Mouse (Mus musculus) forebrain, embryonic 13.5 days (tissue): ENCODE measurements around the gene Abca14. TPM values are rescaled to one million over a fixed set of nuclear protein-coding genes. Genes with fewer than 3 reads are reported as not detected.

ENCODE experiments used
- ATAC-seq: fragments of 200-750 bp; cut with Nextera tagmentation; 2 replicates; pipeline ENCODE4 v1.8.0; 2017
- H3K27ac ChIP-seq: fragments of 300-500 bp; sonication (generic); 2 replicates; pipeline ENCODE4 v1.5.1; 2015; ENCODE audit warnings: inconsistent platforms, mild to moderate bottlenecking, moderate library complexity
- H3K27me3 ChIP-seq: fragments of 300-500 bp; sonication (generic); 2 replicates; pipeline ENCODE4 v1.6.1; 2015; ENCODE audit warnings: mild to moderate bottlenecking, inconsistent platforms
- H3K36me3 ChIP-seq: fragments of 300-500 bp; sonication (generic); 2 replicates; pipeline ENCODE4 v1.6.1; 2015; ENCODE audit warnings: mild to moderate bottlenecking, inconsistent platforms; ENCODE audit not compliant: poor library complexity, severe bottlenecking
- H3K4me1 ChIP-seq: fragments of 300-500 bp; sonication (generic); 2 replicates; pipeline ENCODE4 v1.6.1; 2015; ENCODE audit warnings: inconsistent platforms
- H3K4me2 ChIP-seq: fragments of 300-500 bp; sonication (generic); 2 replicates; pipeline ENCODE4 v1.6.1; 2015; ENCODE audit warnings: inconsistent platforms, mild to moderate bottlenecking, moderate library complexity
- H3K4me3 ChIP-seq: fragments of 300-500 bp; sonication (generic); 2 replicates; pipeline ENCODE4 v1.5.1; 2015; ENCODE audit warnings: mild to moderate bottlenecking, inconsistent platforms
- H3K9ac ChIP-seq: fragments of 300-500 bp; sonication (generic); 2 replicates; pipeline ENCODE4 v1.6.1; 2015; ENCODE audit warnings: mild to moderate bottlenecking, inconsistent platforms
- H3K9me3 ChIP-seq: fragments of 300-500 bp; sonication (generic); replicated peaks from 2 replicates; pipeline ENCODE4 v1.6.1; 2016; ENCODE audit warnings: inconsistent platforms
- WGBS: fragments of 180-500 bp; shearing (Covaris S2); methylation state at CpG from one replicate; pipeline ENCODE4 v1.1.7; 2015; 5-methylcytosine and 5-hydroxymethylcytosine counted together
- polyA plus RNA-seq: library from polyadenylated mRNA; unstranded; fragments of >200 nt; fragmentation: Nextera tagmentation; extraction: Ambion mirVana; gene quantifications from 2 replicates; pipeline ENCODE4 v1.2.1, GENCODE M21; 2015

The Abca14 gene
- polyA plus RNA-seq, 1 experiment from 2014 or later = not detected

DNA sequence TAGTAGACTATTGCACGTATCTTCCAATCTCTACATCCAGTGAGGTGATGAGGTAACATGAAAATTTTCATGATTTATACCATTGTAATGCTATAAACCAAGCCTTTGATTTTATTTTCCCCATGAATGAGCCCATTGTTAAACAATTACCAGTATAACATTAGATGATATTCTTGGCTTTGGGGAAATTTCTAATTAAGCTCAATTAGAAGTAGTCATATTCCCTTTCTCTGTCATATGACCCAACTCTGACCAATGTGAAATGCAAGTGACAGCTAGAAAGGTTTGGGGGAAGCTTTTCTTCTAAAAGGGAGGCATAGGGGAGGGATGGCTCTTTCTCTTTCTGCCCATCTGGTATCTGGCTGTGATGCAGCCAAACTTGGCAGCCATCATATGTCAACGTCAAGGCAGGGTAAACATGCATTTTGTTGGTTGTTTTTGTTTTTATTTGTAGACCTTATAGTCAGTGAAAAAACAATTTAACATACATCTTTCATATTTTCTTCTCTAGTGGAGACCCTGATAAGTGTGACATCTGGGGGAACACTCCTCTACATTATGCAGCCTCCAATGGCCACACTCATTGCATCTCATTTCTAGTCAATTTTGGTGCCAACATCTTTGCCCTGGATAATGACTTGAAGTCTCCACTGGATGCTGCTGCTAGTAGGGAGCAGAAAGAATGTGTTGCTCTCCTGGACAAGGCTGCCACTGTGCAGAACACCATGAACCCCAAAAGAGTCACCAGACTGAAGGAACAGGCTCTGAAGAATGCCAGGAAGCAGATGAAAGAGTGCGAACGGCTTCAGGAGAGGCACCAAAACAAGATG lies 22.1 kb upstream of the Abca14 start:
- H3K4me1 ChIP-seq = peaks cover 7% of the 10 kb centered on the region; the same call in 1 of the 2 replicates
- H3K27ac ChIP-seq = no peak overlapping the region
- no peaks in the 10 kb centered on the region for H3K36me3 ChIP-seq
- no peak overlapping the region for H3K4me3 ChIP-seq
- no peak overlapping the region for H3K4me2 ChIP-seq
- no peak overlapping the region for H3K9ac ChIP-seq
- H3K9me3 ChIP-seq = no peaks in the 10 kb centered on the region
- 96% methylated on average over 4 of the region's 4 CpGs for WGBS
- peak; percentile 51; the same call in 1 of the 2 replicates for ATAC-seq
- no peaks in the 10 kb centered on the region for H3K27me3 ChIP-seq

DNA sequence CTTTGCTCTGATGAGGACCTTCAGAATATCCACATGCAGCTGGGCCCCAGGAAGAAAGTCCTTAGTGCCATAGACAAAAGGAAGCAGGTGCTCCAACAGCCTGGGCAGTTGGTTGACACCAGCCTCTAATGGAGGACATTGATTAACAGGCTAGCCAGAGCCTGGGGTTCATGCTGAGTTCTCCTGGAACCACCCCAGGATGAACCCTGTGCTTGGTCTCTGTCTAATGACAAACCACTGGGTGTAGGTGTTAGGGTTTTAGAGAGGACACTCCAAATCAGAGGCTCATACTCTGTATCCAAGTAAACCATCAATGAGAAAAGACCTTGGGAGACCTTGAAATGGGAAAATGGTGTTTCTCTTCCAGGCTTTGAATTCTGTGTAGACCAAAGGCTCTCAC lies 20.9 kb upstream of the Abca14 start:
- no peak for ATAC-seq
- no peak overlapping the region for H3K4me2 ChIP-seq
- no peak overlapping the region for H3K9ac ChIP-seq
- H3K4me3 ChIP-seq = no peak overlapping the region
- H3K27me3 ChIP-seq = no peaks in the 10 kb centered on the region
- no peaks in the 10 kb centered on the region for H3K36me3 ChIP-seq
- no peaks in the 10 kb centered on the region for H3K9me3 ChIP-seq
- peaks cover 7% of the 10 kb centered on the region; the same call in 1 of the 2 replicates for H3K4me1 ChIP-seq
- no peak overlapping the region for H3K27ac ChIP-seq

DNA sequence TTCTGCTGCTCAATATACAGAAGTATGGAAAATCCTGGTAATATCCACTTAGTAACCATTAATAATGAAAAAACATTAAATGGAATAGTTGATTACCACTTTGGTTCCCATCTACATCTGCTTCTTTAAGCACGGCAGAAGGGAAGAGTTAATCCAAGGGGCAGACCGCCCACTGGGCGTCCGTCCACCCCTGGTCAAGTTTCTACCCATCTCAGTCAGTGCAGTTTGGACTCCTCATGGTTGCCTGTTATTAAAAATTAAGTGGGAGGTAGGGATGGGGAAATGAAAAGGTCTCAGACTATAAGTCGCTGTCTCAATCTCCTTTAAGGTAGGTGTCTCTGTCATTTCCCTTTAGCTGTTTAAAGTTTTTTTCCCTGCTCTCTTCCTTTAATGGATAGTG lies 14.8 kb upstream of the Abca14 start:
- Histone ChIP-seq H3K36me3 (no peaks in the 10 kb centered on the region), H3K9me3 (no peaks in the 10 kb centered on the region), H3K27ac (no peak overlapping the region), H3K4me2 (no peak overlapping the region), H3K27me3 (no peaks in the 10 kb centered on the region), H3K9ac (no peak overlapping the region), H3K4me3 (no peak overlapping the region), H3K4me1 (no peaks in the 10 kb centered on the region; the same call in 1 of the 2 replicates)
- WGBS = 89% methylated on average over 5 of the region's 5 CpGs
- no peak for ATAC-seq

DNA sequence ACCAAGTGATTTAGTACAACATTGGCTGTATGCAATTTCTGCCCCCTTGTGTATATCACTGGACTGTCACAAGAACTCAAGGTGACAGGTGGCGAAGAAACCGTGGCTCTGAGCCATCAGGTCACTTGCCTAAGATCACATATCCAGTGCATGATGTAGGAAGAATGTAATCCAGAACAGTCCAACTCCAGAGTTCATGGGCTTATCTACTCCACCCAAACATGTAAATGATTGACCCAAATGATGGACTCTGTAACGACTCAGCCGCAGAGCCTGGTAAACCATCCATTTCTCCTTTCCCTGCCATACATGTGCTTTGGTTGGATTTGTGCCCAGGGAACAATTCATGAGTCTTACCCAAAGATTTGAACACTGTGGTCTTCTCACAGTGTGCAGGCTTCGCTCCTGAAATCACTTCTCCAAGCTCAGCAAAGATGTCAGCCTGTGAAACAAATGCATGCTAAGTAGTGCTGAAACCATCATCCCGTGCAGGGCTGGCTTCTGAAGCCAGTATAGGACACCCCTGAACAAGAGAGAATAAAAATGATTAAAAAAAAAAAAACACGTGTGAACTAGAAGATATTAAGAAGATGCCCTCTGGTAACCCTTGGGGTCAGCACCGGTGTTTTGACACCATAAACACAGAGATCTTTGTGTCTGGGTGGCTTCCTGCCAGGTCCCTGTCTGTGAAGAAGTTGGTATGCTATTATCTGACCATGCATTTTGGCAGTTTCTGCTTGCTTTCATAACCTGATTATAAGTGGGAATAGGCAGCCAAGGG lies 14.2 kb upstream of the Abca14 start:
- Histone ChIP-seq H3K4me1 (no peaks in the 10 kb centered on the region; the same call in 1 of the 2 replicates), H3K4me3 (no peak overlapping the region), H3K9me3 (no peaks in the 10 kb centered on the region), H3K9ac (no peak overlapping the region), H3K27me3 (no peaks in the 10 kb centered on the region), H3K4me2 (no peak overlapping the region), H3K27ac (no peak overlapping the region), H3K36me3 (no peaks in the 10 kb centered on the region)
- 79% methylated on average over 8 of the region's 8 CpGs for WGBS
- ATAC-seq = no peak

DNA sequence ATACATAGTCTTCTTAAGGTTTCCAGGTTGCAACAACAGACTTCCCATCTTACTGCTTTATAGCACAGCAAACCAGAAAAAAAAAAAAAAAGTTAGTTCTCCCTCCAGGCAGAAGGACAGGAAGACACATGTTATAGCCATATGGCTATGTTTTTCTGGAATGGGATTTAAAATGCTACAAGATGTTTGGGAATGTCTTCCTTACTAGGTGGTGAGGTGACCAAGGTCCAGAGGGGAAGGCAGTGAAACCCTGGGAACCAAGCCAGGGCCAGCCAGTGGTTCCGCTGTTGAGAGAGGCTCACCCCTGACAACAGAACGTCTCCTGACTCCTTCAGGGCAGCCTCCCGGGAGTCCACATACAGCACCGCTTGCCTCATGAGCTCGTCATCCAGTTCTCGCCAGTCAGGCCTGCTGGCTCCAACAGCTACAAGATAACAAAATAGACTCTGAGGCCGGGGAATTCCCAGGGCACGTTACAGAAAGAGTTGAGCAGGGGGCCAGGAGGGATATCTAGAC lies 13.6 kb upstream of the Abca14 start:
- no peak overlapping the region for H3K4me3 ChIP-seq
- no peaks in the 10 kb centered on the region; the same call in 1 of the 2 replicates for H3K4me1 ChIP-seq
- ATAC-seq = no peak
- H3K27ac ChIP-seq = no peak overlapping the region
- 67% methylated on average over 8 of the region's 8 CpGs for WGBS
- no peaks in the 10 kb centered on the region for H3K27me3 ChIP-seq
- H3K9me3 ChIP-seq = no peaks in the 10 kb centered on the region
- H3K36me3 ChIP-seq = no peaks in the 10 kb centered on the region
- no peak overlapping the region for H3K9ac ChIP-seq
- no peak overlapping the region for H3K4me2 ChIP-seq

DNA sequence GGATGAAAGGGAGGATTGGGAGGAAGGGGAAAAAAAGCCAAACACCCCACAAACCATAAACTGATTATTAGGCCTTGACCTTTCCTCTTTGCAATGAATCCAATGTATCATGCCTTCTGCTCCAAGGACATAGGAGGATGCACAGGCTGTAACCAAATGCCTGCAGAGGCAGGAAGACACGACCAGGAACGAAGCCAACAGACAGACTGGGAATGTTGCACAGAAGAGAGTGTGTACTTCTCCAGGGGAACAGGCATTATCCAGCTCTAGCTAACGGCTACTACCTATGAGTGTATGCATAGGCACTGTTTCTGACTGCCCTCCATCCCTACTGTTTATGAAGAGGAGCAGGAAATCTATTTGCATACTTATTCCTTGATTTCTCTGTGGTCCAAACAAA lies 11.6 kb upstream of the Abca14 start:
- WGBS = 76% methylated on average over 3 of the region's 3 CpGs
- Histone ChIP-seq H3K4me1 (no peaks in the 10 kb centered on the region; the same call in 1 of the 2 replicates), H3K9ac (no peak overlapping the region), H3K36me3 (no peaks in the 10 kb centered on the region), H3K27me3 (peaks cover under 1% of the 10 kb centered on the region; the same call in 1 of the 2 replicates), H3K9me3 (no peaks in the 10 kb centered on the region), H3K27ac (no peak overlapping the region), H3K4me3 (no peak overlapping the region), H3K4me2 (no peak overlapping the region)
- no peak for ATAC-seq

DNA sequence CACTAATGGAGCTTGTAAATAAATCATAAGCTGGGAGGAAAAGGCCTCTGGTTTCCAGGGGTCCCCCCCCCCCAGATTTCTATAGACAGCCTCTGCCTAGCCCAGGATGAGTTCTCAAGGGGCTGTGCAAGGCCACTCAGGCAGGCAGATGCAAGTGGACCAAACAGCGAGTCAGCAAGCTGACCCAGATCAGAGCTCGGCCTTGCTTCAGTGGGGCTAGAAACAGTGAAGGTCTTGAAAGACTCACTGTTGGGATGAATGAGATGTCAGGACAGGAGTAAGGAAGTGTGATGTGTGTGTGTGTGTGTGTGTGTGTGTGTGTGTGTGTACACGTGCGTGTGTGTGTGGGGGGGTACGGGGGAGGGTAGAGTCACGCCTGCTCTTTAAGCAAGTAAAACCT lies 10.9 kb upstream of the Abca14 start:
- H3K36me3 ChIP-seq = no peaks in the 10 kb centered on the region
- H3K4me3 ChIP-seq = no peak overlapping the region
- no peak for ATAC-seq
- H3K9me3 ChIP-seq = no peaks in the 10 kb centered on the region
- no peaks in the 10 kb centered on the region; the same call in 1 of the 2 replicates for H3K4me1 ChIP-seq
- WGBS = 86% methylated on average over 6 of the region's 6 CpGs
- H3K4me2 ChIP-seq = no peak overlapping the region
- no peak overlapping the region for H3K27ac ChIP-seq
- H3K27me3 ChIP-seq = peaks cover 6% of the 10 kb centered on the region
- no peak overlapping the region for H3K9ac ChIP-seq

DNA sequence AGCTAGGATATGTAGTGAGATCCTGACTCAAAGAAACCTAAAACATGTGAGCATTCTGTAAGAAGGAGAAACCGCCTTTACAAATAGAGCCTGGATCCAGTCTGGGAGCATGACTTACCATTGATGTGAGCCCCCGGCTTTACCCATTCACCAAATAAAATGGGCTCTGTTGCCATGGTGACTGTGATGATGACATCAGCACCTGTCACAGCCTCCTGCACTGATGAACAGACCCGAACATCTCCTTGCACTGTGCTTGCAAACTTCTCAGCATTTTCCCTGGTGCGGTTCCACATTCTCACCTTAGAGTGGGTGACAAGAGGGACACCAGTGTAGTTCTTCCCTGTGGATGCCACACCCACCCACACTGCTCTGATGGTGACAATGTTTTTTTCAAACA lies 8.6 kb upstream of the Abca14 start:
- Histone ChIP-seq H3K27me3 (peaks cover 20% of the 10 kb centered on the region), H3K27ac (no peak overlapping the region), H3K9ac (no peak overlapping the region), H3K9me3 (no peaks in the 10 kb centered on the region), H3K4me1 (no peaks in the 10 kb centered on the region; the same call in 1 of the 2 replicates), H3K36me3 (no peaks in the 10 kb centered on the region), H3K4me2 (no peak overlapping the region), H3K4me3 (no peak overlapping the region)
- ATAC-seq = no peak
- 48% methylated on average over 4 of the region's 4 CpGs for WGBS

DNA sequence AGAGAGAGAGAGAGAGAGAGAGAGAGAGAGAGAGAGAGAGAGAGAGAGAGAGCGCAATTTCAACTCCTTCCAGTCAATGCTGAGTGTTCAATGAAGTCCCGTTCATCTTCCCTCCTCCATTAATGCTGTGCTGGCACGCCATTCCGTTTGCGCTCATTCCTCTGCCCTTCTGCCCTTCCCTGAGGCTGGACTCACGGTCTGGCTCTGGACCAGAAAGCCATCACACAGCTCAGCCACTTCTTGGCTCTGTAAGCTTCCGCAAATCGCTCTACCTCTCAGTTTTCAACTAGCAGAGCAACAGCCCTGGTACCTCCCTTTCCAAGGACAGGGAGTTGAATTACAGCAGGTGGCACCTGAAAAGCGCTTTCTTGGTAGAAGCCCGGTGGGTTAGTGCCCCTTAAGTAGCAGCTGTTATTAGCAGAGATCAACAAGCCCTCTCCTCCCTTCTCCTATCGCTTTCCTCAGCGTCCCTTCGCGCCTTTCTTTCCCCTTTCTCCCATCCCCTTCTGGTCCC lies 2.5 kb upstream of the Abca14 start:
- Histone ChIP-seq H3K27ac (no peak overlapping the region), H3K4me2 (peak overlapping the region; percentile 49), H3K4me1 (peaks cover 7% of the 10 kb centered on the region), H3K9ac (no peak overlapping the region; the same call in 1 of the 2 replicates), H3K36me3 (no peaks in the 10 kb centered on the region), H3K9me3 (no peaks in the 10 kb centered on the region), H3K27me3 (peaks cover 61% of the 10 kb centered on the region), H3K4me3 (peak overlapping the region; percentile 16)
- 3% methylated on average over 13 of the region's 14 CpGs for WGBS
- no peak for ATAC-seq

DNA sequence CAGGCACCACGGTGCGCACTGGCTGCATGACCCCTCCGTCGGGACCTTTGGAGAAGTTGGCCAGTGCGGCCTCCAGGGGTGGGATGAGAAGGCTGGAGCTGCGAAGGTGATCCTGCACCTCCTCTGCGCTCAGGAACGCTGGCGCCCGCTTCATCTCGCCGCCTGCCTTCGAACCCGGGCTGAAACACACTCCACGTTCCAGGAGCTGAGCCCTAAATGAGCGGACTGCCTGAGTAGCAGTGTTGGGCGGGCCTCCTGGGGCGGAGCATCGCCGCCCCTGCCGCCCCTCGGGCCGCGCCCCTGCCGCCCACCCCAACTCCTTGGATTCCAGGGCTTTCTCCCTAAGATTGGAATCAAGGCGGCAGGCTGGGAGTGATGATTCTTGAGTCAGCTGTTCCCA lies 2.0 kb upstream of the Abca14 start, which contains the start of gene Crym:
Gene Crym, minus strand, starts transcription at position 341 of the 400 bp plus-strand sequence.
- Histone ChIP-seq H3K27me3 (peaks cover 61% of the 10 kb centered on the region), H3K4me1 (peaks cover 7% of the 10 kb centered on the region), H3K27ac (no peak within 1 kb of the TSS), H3K4me3 (peak within 1 kb of the TSS; percentile 16), H3K4me2 (peak within 1 kb of the TSS; percentile 49), H3K36me3 (no peaks in the 10 kb centered on the region), H3K9ac (no peak within 1 kb of the TSS; the same call in 1 of the 2 replicates), H3K9me3 (no peaks in the 10 kb centered on the region)
- ATAC-seq = no peak
- WGBS = 3% methylated on average over 26 of the region's 26 CpGs

DNA sequence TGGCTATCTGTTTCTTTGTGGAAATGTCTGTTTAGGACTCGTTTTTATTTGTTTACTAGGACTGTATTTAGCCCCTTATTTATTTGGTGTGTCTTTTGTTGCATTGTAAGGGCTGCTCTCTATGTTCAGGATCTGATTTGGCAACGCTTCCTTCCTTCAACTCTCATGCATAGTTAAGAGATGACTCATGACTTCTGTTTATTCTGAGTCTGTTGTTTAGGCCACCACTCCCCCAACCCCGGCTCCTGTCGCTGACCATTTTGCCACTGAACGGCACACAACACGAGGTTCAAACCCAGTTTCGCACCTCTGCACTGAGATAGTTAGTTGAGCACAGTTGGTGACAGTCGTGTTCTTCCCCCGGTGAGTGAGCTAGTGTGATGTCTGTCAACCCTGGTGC lies 2.2 kb downstream of the Abca14 start:
- 67% methylated on average over 9 of the region's 9 CpGs for WGBS
- H3K27ac ChIP-seq = no peak overlapping the region

DNA sequence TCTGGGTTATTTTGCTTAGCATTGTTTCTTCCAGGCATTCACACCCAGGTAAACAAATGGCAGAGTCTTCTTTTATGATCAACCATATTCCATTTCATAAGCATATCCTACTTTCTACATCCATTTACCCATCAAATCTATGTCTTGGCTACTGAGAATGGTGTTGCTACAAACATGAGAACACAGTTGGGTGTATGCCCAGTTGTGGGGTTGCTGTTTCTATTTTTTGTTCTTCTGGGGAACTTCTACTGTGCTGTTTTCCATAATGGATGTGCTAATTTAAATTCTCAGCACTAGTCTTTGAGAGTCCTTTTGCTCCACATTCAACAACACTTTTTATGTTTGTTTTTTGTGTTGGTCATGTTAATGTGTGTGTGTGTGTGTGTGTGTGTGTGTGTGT lies 24.8 kb downstream of the Abca14 start:
- Histone ChIP-seq H3K9me3 (no peaks in the 10 kb centered on the region), H3K27ac (no peak overlapping the region), H3K27me3 (no peaks in the 10 kb centered on the region), H3K4me2 (no peak overlapping the region), H3K36me3 (no peaks in the 10 kb centered on the region), H3K4me1 (no peaks in the 10 kb centered on the region), H3K9ac (no peak overlapping the region), H3K4me3 (no peak overlapping the region)
- ATAC-seq = no peak

More for the DNA sequence above, 2.2 kb downstream of the Abca14 start:
- no peak overlapping the region for H3K9ac ChIP-seq
- H3K9me3 ChIP-seq = no peaks in the 10 kb centered on the region
- no peak overlapping the region for H3K4me3 ChIP-seq
- peaks cover 7% of the 10 kb centered on the region for H3K4me1 ChIP-seq
- no peaks in the 10 kb centered on the region for H3K36me3 ChIP-seq
- H3K4me2 ChIP-seq = no peak overlapping the region
- peaks cover 34% of the 10 kb centered on the region for H3K27me3 ChIP-seq
- no peak for ATAC-seq
